ENCODE assay signal across 14 mouse cellular contexts in genomic region chr8:84838513-84838912, GRCm38 (mm10). TPM values are rescaled to one million over a fixed set of nuclear protein-coding genes. Genes with fewer than 3 reads are reported as not detected.
DNase-seq lines count a peak whose midpoint lies in the region; ATAC-seq lines count a peak whose summit lies in the region.
"Had no signal": no experiment of that assay in that cellular context is flagged by ENCODE, and none has a peak within 500 bp of the region (broad histone marks: within the 10 kb centered on the region; RNA-seq: fewer than 3 reads in every experiment).

No protein-coding gene starts in this region.

- H3K4me2 ChIP-seq in forebrain, embryonic 16.5 days (ENCODE audit: low read length), result no peak overlapping the region
- H3K4me2 ChIP-seq in midbrain, embryonic 11.5 days, result no peak overlapping the region
- no peak overlapping the region for H3K4me2 ChIP-seq in midbrain, embryonic 16.5 days (ENCODE audit: low read length)
- H3K4me2 ChIP-seq in liver, embryonic 11.5 days, result peak overlapping the region; percentile 67
- H3K4me2 ChIP-seq: heart, embryonic 15.5 days; midbrain, embryonic 15.5 days had no signal

- peaks cover 61% of the 10 kb centered on the region for H3K4me1 ChIP-seq in forebrain, embryonic 10.5 days
- peaks cover 38% of the 10 kb centered on the region for H3K4me1 ChIP-seq in forebrain, embryonic 16.5 days (replicated peaks; ENCODE audit: control insufficient read depth, insufficient read depth, low read length)
- peaks cover 9% of the 10 kb centered on the region for H3K4me1 ChIP-seq in midbrain, embryonic 11.5 days (ENCODE audit: control insufficient read depth, insufficient read depth, low read length)
- peaks cover 17% of the 10 kb centered on the region for H3K4me1 ChIP-seq in midbrain, embryonic 16.5 days (ENCODE audit: control insufficient read depth, insufficient read depth, low read length)
- H3K4me1 ChIP-seq in liver, embryonic 11.5 days (replicated peaks; ENCODE audit: control insufficient read depth, insufficient read depth, low read length), result peaks cover 45% of the 10 kb centered on the region

- peaks cover 81% of the 10 kb centered on the region for H3K36me3 ChIP-seq in forebrain, embryonic 10.5 days (replicated peaks)
- H3K36me3 ChIP-seq in forebrain, embryonic 16.5 days (ENCODE audit: control insufficient read depth, insufficient read depth), result peaks cover 33% of the 10 kb centered on the region
- H3K36me3 ChIP-seq in midbrain, embryonic 11.5 days (ENCODE audit: control insufficient read depth, insufficient read depth, low read length), result peaks cover 43% of the 10 kb centered on the region
- peaks cover 48% of the 10 kb centered on the region for H3K36me3 ChIP-seq in midbrain, embryonic 16.5 days (ENCODE audit: control insufficient read depth, insufficient read depth, low read length)
- peaks cover 55% of the 10 kb centered on the region for H3K36me3 ChIP-seq in liver, embryonic 11.5 days (ENCODE audit: control insufficient read depth, insufficient read depth, low read length)

- no peaks in the 10 kb centered on the region for H3K27me3 ChIP-seq in forebrain, embryonic 10.5 days (ENCODE audit: poor library complexity, severe bottlenecking)
- H3K27me3 ChIP-seq in forebrain, embryonic 16.5 days (replicated peaks; ENCODE audit: control insufficient read depth, insufficient read depth, low read length), result no peaks in the 10 kb centered on the region
- no peaks in the 10 kb centered on the region for H3K27me3 ChIP-seq in midbrain, embryonic 11.5 days (ENCODE audit: control insufficient read depth, insufficient read depth, low read length)
- H3K27me3 ChIP-seq in midbrain, embryonic 16.5 days (ENCODE audit: control insufficient read depth, insufficient read depth, low read depth, low read length), result no peaks in the 10 kb centered on the region
- H3K27me3 ChIP-seq in liver, embryonic 11.5 days (replicated peaks; ENCODE audit: control insufficient read depth, insufficient read depth, low read length), result no peaks in the 10 kb centered on the region
- H3K27me3 ChIP-seq: heart, embryonic 15.5 days; midbrain, embryonic 15.5 days had no signal

- DNase-seq in forebrain, embryonic 10.5 days (ENCODE audit: extremely low spot score, low spot score), result no peak
- peak; percentile 53 for DNase-seq in midbrain, embryonic 11.5 days (ENCODE audit: low spot score, missing footprints)
- DNase-seq in liver, embryonic 11.5 days (ENCODE audit: low spot score), result no peak
- peak; percentile 86 to 88 for DNase-seq in spleen, postnatal 4 days (ENCODE audit: low spot score in 2 of 2)
- DNase-seq in thymus, postnatal 0 days (ENCODE audit: low spot score), result no peak
- no peak for DNase-seq in frontal cortex, postnatal 14 days (ENCODE audit: low spot score in 2 of 2)
- DNase-seq: kidney, postnatal 36 days; lung, postnatal 10 days; thymus, adult 2 months had no signal

- H3K27ac ChIP-seq in forebrain, embryonic 10.5 days, result 0 out of 2 replicates have a peak overlapping the region, but pooled peaks have one; percentile 20
- H3K27ac ChIP-seq in forebrain, embryonic 16.5 days (ENCODE audit: low read length), result no peak overlapping the region
- H3K27ac ChIP-seq in midbrain, embryonic 11.5 days (ENCODE audit: low read depth, low read length), result no peak overlapping the region
- H3K27ac ChIP-seq in midbrain, embryonic 16.5 days (ENCODE audit: low read length), result no peak overlapping the region
- H3K27ac ChIP-seq in liver, embryonic 11.5 days (ENCODE audit: low read depth, low read length), result peak overlapping the region; percentile 97
- H3K27ac ChIP-seq: heart, embryonic 15.5 days; midbrain, embryonic 15.5 days had no signal

- no peak overlapping the region for H3K9ac ChIP-seq in forebrain, embryonic 16.5 days (replicated peaks; ENCODE audit: low read depth, low read length)
- H3K9ac ChIP-seq in midbrain, embryonic 11.5 days (ENCODE audit: low read length), result no peak overlapping the region
- no peak overlapping the region for H3K9ac ChIP-seq in midbrain, embryonic 16.5 days (ENCODE audit: low read depth, low read length)
- peak overlapping the region; percentile 41 for H3K9ac ChIP-seq in liver, embryonic 11.5 days (ENCODE audit: low read depth, low read length)
- H3K9ac ChIP-seq: heart, embryonic 15.5 days; midbrain, embryonic 15.5 days had no signal

- no peak for ATAC-seq in forebrain, embryonic 16.5 days
- no peak for ATAC-seq in midbrain, embryonic 11.5 days (ENCODE audit: low FRiP score)
- ATAC-seq in midbrain, embryonic 16.5 days, result no peak
- peak; percentile 83 for ATAC-seq in liver, embryonic 11.5 days (replicated peaks; ENCODE audit: low FRiP score)
- ATAC-seq: inflammation-experienced regulatory T-cells, adult 6 months; midbrain, embryonic 15.5 days had no signal

- no peaks in the 10 kb centered on the region for H3K9me3 ChIP-seq in forebrain, embryonic 10.5 days
- H3K9me3 ChIP-seq in forebrain, embryonic 16.5 days (ENCODE audit: control insufficient read depth, low read length), result no peaks in the 10 kb centered on the region
- no peaks in the 10 kb centered on the region for H3K9me3 ChIP-seq in midbrain, embryonic 11.5 days (ENCODE audit: control insufficient read depth, low read length)
- H3K9me3 ChIP-seq in midbrain, embryonic 16.5 days (replicated peaks; ENCODE audit: control insufficient read depth, low read length, poor library complexity, severe bottlenecking), result no peaks in the 10 kb centered on the region
- H3K9me3 ChIP-seq in liver, embryonic 11.5 days (ENCODE audit: control insufficient read depth, low read length), result no peaks in the 10 kb centered on the region
- H3K9me3 ChIP-seq: heart, embryonic 15.5 days; midbrain, embryonic 15.5 days had no signal

- WGBS in forebrain, embryonic 10.5 days, result 94% methylated on average over 5 of the region's 5 CpGs
- WGBS in forebrain, embryonic 16.5 days, result 87% methylated on average over 5 of the region's 5 CpGs
- WGBS in midbrain, embryonic 11.5 days, result 87% methylated on average over 5 of the region's 5 CpGs
- WGBS in midbrain, embryonic 16.5 days, result 86% methylated on average over 5 of the region's 5 CpGs
- WGBS in liver, embryonic 11.5 days, result 64% methylated on average over 5 of the region's 5 CpGs

- H3K4me3 ChIP-seq in forebrain, embryonic 10.5 days, result peak overlapping the region; percentile 5; the same call in 1 of the 2 replicates
- no peak overlapping the region for H3K4me3 ChIP-seq in forebrain, embryonic 16.5 days (replicated peaks; ENCODE audit: low read length)
- no peak overlapping the region for H3K4me3 ChIP-seq in midbrain, embryonic 11.5 days (ENCODE audit: low read depth, low read length)
- no peak overlapping the region for H3K4me3 ChIP-seq in midbrain, embryonic 16.5 days (ENCODE audit: low read depth, low read length)
- H3K4me3 ChIP-seq in liver, embryonic 11.5 days (ENCODE audit: low read depth, low read length), result peak overlapping the region; percentile 34

RNA-seq across cellular contexts. Expression of gene Rad23a, which starts 2.0 kb away (rescaled TPM):
- polyA plus RNA-seq in forebrain, embryonic 10.5 days (2016; fragmentation: Nextera tagmentation; extraction: Ambion mirVana), result 130 and 137 TPM in 2 replicates
- 84.8 and 86.5 TPM in 2 replicates for polyA plus RNA-seq in forebrain, embryonic 16.5 days (2015; fragmentation: Nextera tagmentation; extraction: Ambion mirVana)
- 87.7 and 100 TPM in 2 replicates for polyA plus RNA-seq in midbrain, embryonic 11.5 days (2014; fragmentation: Nextera tagmentation; extraction: Ambion mirVana)
- 80.7 and 85.6 TPM in 2 replicates for polyA plus RNA-seq in midbrain, embryonic 16.5 days (2015; fragmentation: Nextera tagmentation; extraction: Ambion mirVana)
- polyA plus RNA-seq in liver, embryonic 11.5 days (2014; fragmentation: Nextera tagmentation; extraction: Ambion mirVana), result 188 and 191 TPM in 2 replicates
- polyA plus RNA-seq in thymus, postnatal 0 days (2015; fragmentation: Nextera tagmentation; extraction: Ambion mirVana), result 120 and 141 TPM in 2 replicates

RNA-seq across cellular contexts. Expression of gene Gadd45gip1, which starts 7.2 kb away (rescaled TPM):
- polyA plus RNA-seq in forebrain, embryonic 10.5 days (2016; fragmentation: Nextera tagmentation; extraction: Ambion mirVana), result 49.1 and 49.6 TPM in 2 replicates
- polyA plus RNA-seq in forebrain, embryonic 16.5 days (2015; fragmentation: Nextera tagmentation; extraction: Ambion mirVana), result 31.3 and 34.3 TPM in 2 replicates
- polyA plus RNA-seq in midbrain, embryonic 11.5 days (2014; fragmentation: Nextera tagmentation; extraction: Ambion mirVana), result 37.3 and 37.8 TPM in 2 replicates
- 35.0 and 37.4 TPM in 2 replicates for polyA plus RNA-seq in midbrain, embryonic 16.5 days (2015; fragmentation: Nextera tagmentation; extraction: Ambion mirVana)
- 87.8 and 90.6 TPM in 2 replicates for polyA plus RNA-seq in liver, embryonic 11.5 days (2014; fragmentation: Nextera tagmentation; extraction: Ambion mirVana)
- 56.4 and 57.4 TPM in 2 replicates for polyA plus RNA-seq in thymus, postnatal 0 days (2015; fragmentation: Nextera tagmentation; extraction: Ambion mirVana)

RNA-seq across cellular contexts. Expression of gene Calr, which starts 8.2 kb away (rescaled TPM):
- 735 and 764 TPM in 2 replicates for polyA plus RNA-seq in forebrain, embryonic 10.5 days (2016; fragmentation: Nextera tagmentation; extraction: Ambion mirVana)
- polyA plus RNA-seq in forebrain, embryonic 16.5 days (2015; fragmentation: Nextera tagmentation; extraction: Ambion mirVana), result 610 and 631 TPM in 2 replicates
- polyA plus RNA-seq in midbrain, embryonic 11.5 days (2014; fragmentation: Nextera tagmentation; extraction: Ambion mirVana), result 708 and 747 TPM in 2 replicates
- polyA plus RNA-seq in midbrain, embryonic 16.5 days (2015; fragmentation: Nextera tagmentation; extraction: Ambion mirVana), result 662 and 691 TPM in 2 replicates
- polyA plus RNA-seq in liver, embryonic 11.5 days (2014; fragmentation: Nextera tagmentation; extraction: Ambion mirVana), result 860 and 893 TPM in 2 replicates
- polyA plus RNA-seq in thymus, postnatal 0 days (2015; fragmentation: Nextera tagmentation; extraction: Ambion mirVana), result 383 and 479 TPM in 2 replicates

RNA-seq across cellular contexts. Expression of gene Dand5, which starts 15.9 kb away (rescaled TPM):
- polyA plus RNA-seq in forebrain, embryonic 10.5 days (2016; fragmentation: Nextera tagmentation; extraction: Ambion mirVana), result 2.9 and 3.5 TPM in 2 replicates
- 8.2 and 8.7 TPM in 2 replicates for polyA plus RNA-seq in forebrain, embryonic 16.5 days (2015; fragmentation: Nextera tagmentation; extraction: Ambion mirVana)
- 3.9 and 4.6 TPM in 2 replicates for polyA plus RNA-seq in midbrain, embryonic 11.5 days (2014; fragmentation: Nextera tagmentation; extraction: Ambion mirVana)
- 11.7 and 12.4 TPM in 2 replicates for polyA plus RNA-seq in midbrain, embryonic 16.5 days (2015; fragmentation: Nextera tagmentation; extraction: Ambion mirVana)
- polyA plus RNA-seq in liver, embryonic 11.5 days (2014; fragmentation: Nextera tagmentation; extraction: Ambion mirVana), result 4.5 and 4.9 TPM in 2 replicates
- polyA plus RNA-seq in thymus, postnatal 0 days (2015; fragmentation: Nextera tagmentation; extraction: Ambion mirVana), result 4.0 and 4.4 TPM in 2 replicates

RNA-seq across cellular contexts. Expression of gene Farsa, which starts 18.3 kb away (rescaled TPM):
- 143 and 144 TPM in 2 replicates for polyA plus RNA-seq in forebrain, embryonic 10.5 days (2016; fragmentation: Nextera tagmentation; extraction: Ambion mirVana)
- 126 TPM in 2 replicates for polyA plus RNA-seq in forebrain, embryonic 16.5 days (2015; fragmentation: Nextera tagmentation; extraction: Ambion mirVana)
- 77.4 and 84.4 TPM in 2 replicates for polyA plus RNA-seq in midbrain, embryonic 11.5 days (2014; fragmentation: Nextera tagmentation; extraction: Ambion mirVana)
- 108 and 113 TPM in 2 replicates for polyA plus RNA-seq in midbrain, embryonic 16.5 days (2015; fragmentation: Nextera tagmentation; extraction: Ambion mirVana)
- 130 TPM in 2 replicates for polyA plus RNA-seq in liver, embryonic 11.5 days (2014; fragmentation: Nextera tagmentation; extraction: Ambion mirVana)
- 92.4 and 93.1 TPM in 2 replicates for polyA plus RNA-seq in thymus, postnatal 0 days (2015; fragmentation: Nextera tagmentation; extraction: Ambion mirVana)

Comparison
In these comparisons a context has a peak if more than half of its experiments do, and no peak if none do; other contexts are left out.
1. H3K27ac ChIP-seq: peak in forebrain, embryonic 10.5 days (single experiment) and liver, embryonic 11.5 days (single experiment); none in forebrain, embryonic 16.5 days (single experiment), midbrain, embryonic 11.5 days (single experiment) and midbrain, embryonic 16.5 days (single experiment).
2. H3K4me3 ChIP-seq: peak in forebrain, embryonic 10.5 days (single experiment) and liver, embryonic 11.5 days (single experiment); none in forebrain, embryonic 16.5 days (single experiment), midbrain, embryonic 11.5 days (single experiment) and midbrain, embryonic 16.5 days (single experiment).
3. DNase-seq: peak in midbrain, embryonic 11.5 days (single experiment) and spleen, postnatal 4 days (2 of 2); none in forebrain, embryonic 10.5 days (single experiment), liver, embryonic 11.5 days (single experiment), thymus, postnatal 0 days (single experiment) and frontal cortex, postnatal 14 days (0 of 2).